Mouse (Mus musculus) midbrain, embryonic 10.5 days (tissue): ENCODE measurements around the gene S100a5. TPM values are rescaled to one million over a fixed set of nuclear protein-coding genes. Genes with fewer than 3 reads are reported as not detected.

Experiments
- DNase-seq: peaks from one replicate; pipeline ENCODE4 v3.0.0-alpha.2; 2017; ENCODE audit warnings: low spot score
- H3K27ac ChIP-seq: fragments of 300-500 bp; sonication (generic); replicated peaks from 2 replicates; pipeline ENCODE4 v1.5.1; 2016; ENCODE audit warnings: mild to moderate bottlenecking
- H3K27me3 ChIP-seq: fragments of 300-500 bp; sonication (generic); 2 replicates; pipeline ENCODE4 v1.6.1; 2016; ENCODE audit warnings: low read depth, mild to moderate bottlenecking; ENCODE audit not compliant: poor library complexity, severe bottlenecking
- H3K36me3 ChIP-seq: fragments of 300-500 bp; sonication (generic); 2 replicates; pipeline ENCODE4 v1.6.1; 2016; ENCODE audit warnings: mild to moderate bottlenecking, moderate library complexity
- H3K4me1 ChIP-seq: fragments of 300-500 bp; sonication (generic); 2 replicates; pipeline ENCODE4 v1.6.1; 2016
- H3K4me3 ChIP-seq: fragments of 300-500 bp; sonication (generic); 2 replicates; pipeline ENCODE4 v1.5.1; 2016; ENCODE audit warnings: mild to moderate bottlenecking, moderate library complexity
- H3K9me3 ChIP-seq: fragments of 300-500 bp; sonication (generic); replicated peaks from 2 replicates; pipeline ENCODE4 v1.6.1; 2016; ENCODE audit warnings: mild to moderate bottlenecking
- WGBS: fragments of 180-500 bp; shearing (Covaris S2); methylation state at CpG from one replicate; pipeline ENCODE4 v1.1.7; 2016; 5-methylcytosine and 5-hydroxymethylcytosine counted together
- polyA plus RNA-seq: library from polyadenylated mRNA; unstranded; fragments of >200 nt; fragmentation: Nextera tagmentation; extraction: Ambion mirVana; gene quantifications from 2 replicates; pipeline ENCODE4 v1.2.1, GENCODE M21; 2016

Gene S100a5
- polyA plus RNA-seq, 1 experiment from 2014 or later: not detected

GRCm38 (mm10) chr3:90615415-90615814, 7.1 kb downstream of the S100a5 start:
- no peaks in the 10 kb centered on the region for H3K9me3 ChIP-seq
- no peak overlapping the region for H3K4me3 ChIP-seq
- no peak overlapping the region for H3K27ac ChIP-seq
- H3K36me3 ChIP-seq: no peaks in the 10 kb centered on the region
- peak; percentile 53 for DNase-seq
- peaks cover 14% of the 10 kb centered on the region for H3K27me3 ChIP-seq
- WGBS: 11% methylated on average over 7 of the region's 7 CpGs
- H3K4me1 ChIP-seq: peaks cover 13% of the 10 kb centered on the region

DNA sequence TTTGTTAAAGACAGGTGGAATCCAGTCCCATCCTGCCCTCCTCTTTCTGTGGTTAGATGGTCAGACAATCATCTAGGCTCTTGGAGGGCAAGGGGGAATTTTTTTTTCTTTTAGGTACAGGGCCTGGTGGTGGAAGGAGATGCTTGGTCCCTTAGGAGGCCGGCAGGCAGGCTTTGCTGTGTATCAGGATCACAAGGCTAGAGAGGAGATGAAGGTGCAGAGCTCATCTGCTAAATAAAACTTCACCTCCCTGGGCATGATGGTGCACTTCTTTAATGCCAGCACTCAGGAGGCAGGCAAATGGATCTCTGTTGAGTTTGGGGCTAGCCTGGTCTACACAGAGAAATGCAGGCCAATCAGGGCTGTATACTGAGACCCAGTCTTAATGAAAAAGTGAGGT, 7.6 kb downstream of the S100a5 start:
- no peaks in the 10 kb centered on the region for H3K36me3 ChIP-seq
- no peak for DNase-seq

DNA sequence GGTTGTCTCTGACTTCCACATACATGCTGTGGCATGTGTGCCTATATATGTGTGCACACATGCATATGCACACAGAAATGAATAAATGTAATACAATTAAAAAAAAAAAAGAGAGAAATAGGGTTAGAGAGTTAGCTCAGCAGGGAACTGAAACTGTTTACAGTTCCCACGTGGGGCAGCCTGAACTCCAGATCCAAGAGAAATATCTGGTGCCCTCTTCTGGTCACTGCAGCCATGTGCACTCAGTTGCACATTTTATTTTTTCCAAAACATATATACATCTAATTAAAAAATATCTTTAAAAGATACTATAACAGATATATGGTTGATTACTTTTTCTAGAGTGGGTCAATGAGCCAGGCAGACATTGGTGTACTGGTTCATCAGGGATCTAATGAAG, 9.3 kb downstream of the S100a5 start:
- Histone ChIP-seq H3K4me3 (no peak overlapping the region), H3K9me3 (no peaks in the 10 kb centered on the region), H3K27ac (no peak overlapping the region), H3K27me3 (peaks cover 14% of the 10 kb centered on the region), H3K36me3 (no peaks in the 10 kb centered on the region), H3K4me1 (peaks cover 11% of the 10 kb centered on the region)
- WGBS: 21% methylated on average over 1 of the region's 1 CpGs
- DNase-seq: no peak

More for the DNA sequence above, 7.6 kb downstream of the S100a5 start:
- peaks cover 13% of the 10 kb centered on the region for H3K4me1 ChIP-seq
- H3K9me3 ChIP-seq: no peaks in the 10 kb centered on the region
- WGBS: 88% methylated on average over 1 of the region's 1 CpGs
- H3K27me3 ChIP-seq: peaks cover 14% of the 10 kb centered on the region
- H3K27ac ChIP-seq: no peak overlapping the region
- H3K4me3 ChIP-seq: no peak overlapping the region

GRCm38 (mm10) chr3:90621552-90621951, 13.2 kb downstream of the S100a5 start:
- Histone ChIP-seq H3K27ac (no peak overlapping the region), H3K36me3 (no peaks in the 10 kb centered on the region), H3K9me3 (no peaks in the 10 kb centered on the region), H3K4me1 (peaks cover 23% of the 10 kb centered on the region), H3K27me3 (no peaks in the 10 kb centered on the region), H3K4me3 (no peak overlapping the region)
- no peak for DNase-seq
- WGBS: 50% methylated on average over 7 of the region's 7 CpGs

GRCm38 (mm10) chr3:90623435-90624071, 15.2 kb downstream of the S100a5 start:
- H3K27me3 ChIP-seq: no peaks in the 10 kb centered on the region
- peaks cover 23% of the 10 kb centered on the region for H3K4me1 ChIP-seq
- H3K27ac ChIP-seq: peak overlapping the region; percentile 49
- no peaks in the 10 kb centered on the region for H3K9me3 ChIP-seq
- H3K4me3 ChIP-seq: no peak overlapping the region
- 20% methylated on average over 2 of the region's 2 CpGs for WGBS
- H3K36me3 ChIP-seq: no peaks in the 10 kb centered on the region
- peak; percentile 31 for DNase-seq

GRCm38 (mm10) chr3:90625496-90625895, 17.2 kb downstream of the S100a5 start:
- peaks cover 23% of the 10 kb centered on the region for H3K4me1 ChIP-seq
- no peaks in the 10 kb centered on the region for H3K36me3 ChIP-seq
- no peak overlapping the region for H3K27ac ChIP-seq

DNA sequence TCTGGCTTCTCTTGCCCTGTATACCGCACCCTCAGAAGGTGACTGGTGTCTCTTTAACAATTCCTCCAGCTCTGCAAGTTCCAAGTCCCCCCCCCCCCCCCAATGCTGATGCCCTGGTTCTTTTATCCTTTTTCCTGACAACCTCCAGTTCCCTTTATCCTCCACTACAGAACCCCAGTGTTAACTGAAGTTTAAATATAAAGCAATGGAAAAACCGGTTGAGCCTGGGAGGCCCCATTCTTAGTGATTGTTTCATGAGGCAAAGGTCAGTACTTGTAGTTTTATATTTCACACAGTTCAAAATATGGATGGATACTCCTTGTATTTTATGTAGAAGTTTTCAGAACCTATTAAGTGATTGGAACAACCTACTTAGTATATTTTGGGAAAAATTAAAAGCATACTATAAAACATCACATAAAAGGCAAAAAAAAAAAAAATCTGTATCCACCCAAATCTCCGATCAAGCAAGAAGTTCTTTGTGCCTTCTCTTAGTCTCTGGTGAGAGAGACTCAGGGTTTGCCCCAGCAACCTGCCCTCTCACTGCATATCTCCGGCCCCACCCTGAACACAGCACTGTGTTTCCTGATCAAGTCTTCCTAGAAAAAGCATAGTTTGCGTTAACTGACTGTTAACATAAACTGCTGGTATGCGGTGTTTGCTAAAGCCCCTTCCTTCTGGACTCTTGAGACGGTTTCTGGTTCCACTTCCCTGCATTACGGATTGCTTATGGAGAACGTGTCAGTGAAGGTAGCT, 18.1 kb downstream of the S100a5 start:
- H3K4me3 ChIP-seq: no peak overlapping the region
- no peak for DNase-seq
- no peaks in the 10 kb centered on the region for H3K36me3 ChIP-seq
- WGBS: 79% methylated on average over 9 of the region's 9 CpGs
- no peaks in the 10 kb centered on the region for H3K27me3 ChIP-seq
- no peaks in the 10 kb centered on the region for H3K9me3 ChIP-seq
- peaks cover 23% of the 10 kb centered on the region for H3K4me1 ChIP-seq
- H3K27ac ChIP-seq: peak overlapping the region; percentile 42; the same call in 1 of the 2 replicates

More at GRCm38 (mm10) chr3:90625496-90625895, 17.2 kb downstream of the S100a5 start:
- DNase-seq: no peak
- Histone ChIP-seq H3K27me3 (no peaks in the 10 kb centered on the region), H3K4me3 (no peak overlapping the region), H3K9me3 (no peaks in the 10 kb centered on the region)
- 84% methylated on average over 5 of the region's 5 CpGs for WGBS

GRCm38 (mm10) chr3:90627366-90627765, 19.0 kb downstream of the S100a5 start:
- no peak overlapping the region for H3K27ac ChIP-seq
- no peak overlapping the region for H3K4me3 ChIP-seq
- H3K27me3 ChIP-seq: no peaks in the 10 kb centered on the region
- H3K9me3 ChIP-seq: no peaks in the 10 kb centered on the region
- WGBS: 93% methylated on average over 5 of the region's 5 CpGs
- no peak for DNase-seq
- no peaks in the 10 kb centered on the region for H3K36me3 ChIP-seq
- H3K4me1 ChIP-seq: peaks cover 23% of the 10 kb centered on the region

GRCm38 (mm10) chr3:90627807-90628206, 19.5 kb downstream of the S100a5 start:
- Histone ChIP-seq H3K27me3 (no peaks in the 10 kb centered on the region), H3K4me1 (peaks cover 21% of the 10 kb centered on the region), H3K9me3 (no peaks in the 10 kb centered on the region), H3K4me3 (no peak overlapping the region), H3K27ac (no peak overlapping the region), H3K36me3 (no peaks in the 10 kb centered on the region)
- DNase-seq: no peak
- 60% methylated on average over 4 of the region's 4 CpGs for WGBS

DNA sequence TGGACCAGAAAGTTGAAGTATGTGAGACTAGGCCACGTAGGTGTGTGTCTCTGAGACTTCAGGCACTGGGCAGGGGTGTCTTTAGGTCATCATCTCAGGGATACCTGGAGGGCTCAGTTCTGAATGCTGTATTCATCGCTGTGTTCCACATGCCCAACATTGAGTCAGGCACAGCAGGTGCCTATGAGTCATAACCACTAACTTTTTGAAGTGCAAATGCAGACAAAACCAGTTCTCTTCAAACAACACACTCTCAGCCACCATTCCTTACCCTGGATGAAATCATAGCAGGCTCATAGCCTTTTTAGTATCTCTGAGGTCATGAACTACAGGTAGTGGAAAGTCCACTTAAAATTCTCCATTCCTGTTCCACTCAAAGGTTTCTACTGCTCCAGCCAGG, 21.0 kb downstream of the S100a5 start:
- H3K4me1 ChIP-seq: peaks cover 7% of the 10 kb centered on the region
- DNase-seq: no peak
- no peaks in the 10 kb centered on the region for H3K36me3 ChIP-seq
- no peaks in the 10 kb centered on the region for H3K9me3 ChIP-seq
- no peaks in the 10 kb centered on the region for H3K27me3 ChIP-seq
- no peak overlapping the region for H3K4me3 ChIP-seq
- H3K27ac ChIP-seq: no peak overlapping the region
- WGBS: 80% methylated on average over 2 of the region's 2 CpGs

- H3K36me3 ChIP-seq: no peaks in the 10 kb centered on the region
- no peaks in the 10 kb centered on the region for H3K9me3 ChIP-seq
- no peak for DNase-seq
- no peak overlapping the region for H3K27ac ChIP-seq
- no peaks in the 10 kb centered on the region for H3K4me1 ChIP-seq
- 84% methylated on average over 2 of the region's 2 CpGs for WGBS
- no peak overlapping the region for H3K4me3 ChIP-seq
- no peaks in the 10 kb centered on the region for H3K27me3 ChIP-seq
Observed at GRCm38 (mm10) chr3:90631984-90632383, 23.7 kb downstream of the S100a5 start.

DNA sequence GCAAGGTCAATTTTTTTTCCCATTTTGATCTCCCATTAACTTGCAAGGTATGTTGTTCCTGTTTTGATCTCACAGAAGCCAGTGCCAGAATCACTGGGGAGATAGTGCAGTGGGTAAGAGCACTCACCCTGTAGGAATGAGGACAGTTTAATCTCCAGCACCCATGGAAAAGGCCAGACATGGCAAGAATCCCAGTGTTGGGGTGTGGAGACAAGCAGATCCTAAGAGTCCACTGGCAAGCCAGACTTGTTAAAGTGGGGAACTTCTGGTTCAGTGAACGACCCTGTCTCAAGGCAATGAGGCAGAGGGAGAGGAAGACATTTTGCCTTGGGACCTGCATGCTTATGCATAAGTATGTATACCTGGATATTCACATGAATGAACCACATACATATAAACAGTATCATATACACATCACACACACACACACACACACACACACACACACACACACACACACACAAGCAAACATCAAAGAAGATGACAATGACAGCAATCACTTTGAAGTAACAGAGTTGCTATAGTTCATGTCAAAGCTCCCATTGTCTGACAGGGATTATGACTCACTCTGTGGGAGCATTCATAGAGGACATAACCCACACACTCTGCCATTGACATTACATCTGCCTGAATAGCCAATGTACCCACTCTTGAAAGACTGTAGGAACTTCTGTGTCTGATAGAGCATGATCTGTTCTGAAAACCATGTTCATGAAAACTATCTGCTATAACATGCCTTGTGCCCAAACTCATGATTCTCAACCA, 30.4 kb downstream of the S100a5 start:
- DNase-seq: no peak
- Histone ChIP-seq H3K27me3 (no peaks in the 10 kb centered on the region), H3K4me3 (no peak overlapping the region), H3K27ac (no peak overlapping the region), H3K36me3 (no peaks in the 10 kb centered on the region), H3K9me3 (no peaks in the 10 kb centered on the region), H3K4me1 (no peaks in the 10 kb centered on the region)
- WGBS: 82% methylated on average over 1 of the region's 1 CpGs
